Mouse (Mus musculus): ENCODE measurements around the gene Wdfy4.
A peak's percentile ranks its signal among the peaks of the same experiment; 100 is the strongest.

Wdfy4 gene

DNA sequence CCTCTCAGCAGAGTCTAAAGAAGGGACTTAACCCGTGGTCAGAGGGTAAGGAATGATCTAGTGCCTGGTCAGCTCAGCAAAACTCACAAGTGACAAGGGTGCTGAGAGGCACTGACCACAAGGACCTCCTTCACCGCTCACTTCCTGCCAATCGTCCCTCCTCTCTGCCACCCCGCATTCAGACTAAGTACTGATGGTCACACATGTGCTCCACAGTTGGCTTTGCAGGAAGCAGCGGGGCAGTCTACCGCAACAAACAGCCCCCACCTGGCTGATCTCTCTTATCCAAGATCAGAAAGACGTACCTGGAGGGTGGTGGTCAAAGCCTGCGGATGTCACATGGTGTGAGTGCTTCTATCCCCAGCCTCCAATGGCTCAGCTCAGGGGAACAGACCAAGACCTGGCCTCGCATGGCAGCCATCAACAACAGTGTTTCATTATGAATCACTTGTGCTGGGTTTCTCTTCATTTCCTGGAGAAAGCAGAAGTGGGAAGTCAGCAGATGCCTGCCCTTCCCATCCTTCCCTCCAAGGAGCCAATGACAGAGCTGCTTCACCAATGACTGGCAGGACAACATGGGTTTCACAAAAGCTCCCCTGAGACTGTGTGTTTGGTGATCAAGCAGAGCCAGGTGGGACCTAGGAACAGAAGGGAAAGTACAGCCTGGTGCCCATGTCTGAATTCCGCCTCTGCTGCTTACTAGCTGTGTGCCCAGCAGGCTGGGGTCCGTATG is at the start of gene Wdfy4:
TSS of gene Wdfy4 (minus strand) at position 441 of the 733 bp plus-strand sequence.
- no peak for DNase-seq (ENCODE audit: low read depth, low spot score)

DNA sequence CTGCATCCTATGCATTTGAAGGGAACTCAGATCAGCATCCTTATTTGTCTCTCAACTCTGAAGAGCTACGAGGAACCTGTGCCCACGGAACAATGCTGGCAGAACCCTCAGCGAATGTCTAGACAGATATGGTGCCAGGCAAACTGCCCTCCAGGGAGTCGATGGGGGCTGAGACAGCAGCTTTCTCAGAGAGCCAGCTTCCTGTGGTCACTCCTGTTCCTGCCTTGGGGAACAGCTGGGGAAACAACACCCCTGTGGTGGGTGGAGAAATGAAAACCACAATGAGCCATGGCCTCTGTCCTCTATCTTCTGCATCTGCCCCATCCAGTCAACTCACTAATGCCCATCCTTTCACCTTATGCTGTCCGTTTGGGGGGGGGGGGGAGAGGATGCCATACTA is 46.7 kb upstream of the Wdfy4 start:
- no peak for DNase-seq (ENCODE audit: low read depth, low spot score)

DNA sequence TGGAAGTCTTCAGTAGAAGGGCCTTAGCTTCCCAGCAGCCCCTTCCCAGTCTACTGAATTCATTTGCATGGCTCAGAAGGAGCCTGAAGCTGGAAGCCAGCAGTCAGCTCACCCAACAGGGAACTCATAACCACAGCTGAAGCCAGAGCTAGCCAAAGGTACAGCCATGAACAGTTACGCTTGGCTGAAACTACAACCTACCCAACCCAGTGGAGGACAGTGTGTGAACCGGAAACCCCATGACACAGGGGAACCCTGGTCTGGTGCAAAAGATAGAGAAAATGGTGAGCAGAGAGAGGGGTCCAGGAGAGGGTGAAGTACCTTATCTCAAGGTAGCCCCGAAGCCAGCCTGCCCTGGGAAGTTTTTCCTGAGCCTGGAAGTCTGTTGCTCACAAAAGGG is 46.0 kb upstream of the Wdfy4 start:
- no peak for DNase-seq (ENCODE audit: low read depth, low spot score)

DNA sequence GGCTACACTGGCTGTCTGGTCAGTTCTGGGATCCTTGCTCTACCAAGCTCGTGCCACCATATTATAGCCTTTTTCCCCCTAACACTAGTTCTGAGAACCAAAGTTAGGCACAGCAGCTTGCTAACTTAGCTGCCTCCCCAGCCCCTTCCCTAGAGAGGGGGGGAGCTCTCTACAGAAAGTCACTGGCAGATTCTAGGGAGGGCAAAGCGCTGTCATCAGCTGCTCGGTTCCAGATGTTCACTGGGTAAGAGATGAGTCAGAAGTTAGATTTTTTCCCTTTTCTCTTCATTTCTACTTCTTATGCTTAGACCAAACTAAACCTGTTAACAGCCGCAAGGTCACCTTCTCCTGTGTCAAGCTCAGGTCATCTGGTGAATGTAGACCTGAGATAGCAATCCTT is 45.4 kb upstream of the Wdfy4 start:
- no peak for DNase-seq (ENCODE audit: low read depth, low spot score)

DNA sequence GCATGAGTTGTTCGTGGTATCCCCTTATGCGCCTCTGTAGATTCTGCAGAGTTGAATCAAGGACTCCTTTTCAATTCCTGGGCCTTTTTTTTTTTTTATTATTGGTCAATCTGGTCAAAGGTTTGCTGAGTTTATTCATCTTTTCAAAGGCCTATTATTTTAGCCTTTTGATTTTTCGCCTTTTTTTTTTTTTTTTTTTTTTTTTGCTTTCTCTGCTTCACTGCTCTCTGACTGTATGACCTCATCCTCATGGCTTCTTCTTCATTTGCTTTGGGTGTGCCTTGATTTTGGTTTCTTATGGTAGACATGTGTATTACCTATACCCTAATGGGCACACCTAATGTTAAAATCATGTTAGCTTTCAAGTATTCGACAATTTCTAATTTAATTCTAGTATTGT is 39.9 kb upstream of the Wdfy4 start:
- DNase-seq (ENCODE audit: low read depth, low spot score), result no peak

DNA sequence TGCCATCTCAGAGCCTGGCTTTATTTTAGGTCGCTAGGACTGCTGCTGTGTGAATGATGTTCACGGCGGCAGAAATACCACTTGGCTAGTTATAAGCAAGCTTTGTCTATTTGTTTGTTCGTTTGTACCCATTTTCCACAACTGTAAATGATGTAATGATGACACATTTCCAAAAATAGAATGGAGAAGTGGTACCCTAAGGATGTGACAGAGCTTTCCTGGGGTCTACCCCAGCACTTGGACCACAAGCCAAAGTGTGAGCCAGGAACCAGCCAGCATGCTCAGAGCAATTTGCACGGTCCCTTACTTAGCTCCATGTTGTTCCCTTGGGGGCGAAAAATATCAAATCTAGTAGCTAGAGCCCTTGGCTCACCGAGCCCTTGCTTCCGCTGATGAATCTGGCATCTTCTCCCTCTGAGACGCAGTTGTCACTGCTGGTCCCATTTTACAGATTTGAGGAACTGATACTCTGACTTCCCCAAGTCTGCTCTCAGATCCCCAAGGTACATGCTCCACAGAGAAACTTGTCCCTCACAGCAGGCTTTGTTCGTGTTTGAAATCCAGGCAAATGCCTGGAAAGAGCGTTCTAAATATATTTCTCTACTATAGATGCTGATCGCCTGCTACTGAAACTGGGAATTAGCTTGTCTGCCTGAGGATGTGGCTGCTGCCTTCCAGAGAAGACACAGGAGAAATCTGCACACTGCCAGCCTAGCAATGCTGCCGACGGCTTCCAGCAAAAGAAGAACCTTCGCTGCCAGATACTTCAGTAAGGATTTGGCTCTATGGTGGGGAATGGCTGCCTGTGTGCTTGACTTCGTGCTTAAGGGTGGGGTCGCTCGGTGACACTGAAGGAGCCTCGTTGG is 31.3 kb upstream of the Wdfy4 start:
- no peak for DNase-seq (ENCODE audit: low read depth, low spot score)

DNA sequence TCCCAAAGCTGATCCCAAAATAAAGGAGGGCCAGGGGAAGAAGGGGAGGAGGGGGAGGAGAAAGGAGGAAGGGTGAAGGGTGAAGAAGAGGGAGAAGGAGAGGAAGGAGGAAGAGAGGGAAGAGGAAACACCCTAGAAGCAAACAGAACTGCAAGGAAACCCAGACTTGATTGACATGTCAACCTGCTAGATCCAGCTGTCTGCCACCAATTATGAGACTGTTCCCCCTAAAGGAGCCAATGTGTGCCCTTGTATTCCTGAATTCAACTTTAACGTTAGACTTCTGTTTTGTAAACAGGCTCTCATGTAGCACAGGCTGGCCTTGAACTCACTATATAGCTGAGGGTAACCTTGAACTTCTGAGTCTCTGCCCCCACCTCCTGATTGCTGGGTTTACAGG is 29.9 kb upstream of the Wdfy4 start:
- DNase-seq (ENCODE audit: low read depth, low spot score), result no peak

DNA sequence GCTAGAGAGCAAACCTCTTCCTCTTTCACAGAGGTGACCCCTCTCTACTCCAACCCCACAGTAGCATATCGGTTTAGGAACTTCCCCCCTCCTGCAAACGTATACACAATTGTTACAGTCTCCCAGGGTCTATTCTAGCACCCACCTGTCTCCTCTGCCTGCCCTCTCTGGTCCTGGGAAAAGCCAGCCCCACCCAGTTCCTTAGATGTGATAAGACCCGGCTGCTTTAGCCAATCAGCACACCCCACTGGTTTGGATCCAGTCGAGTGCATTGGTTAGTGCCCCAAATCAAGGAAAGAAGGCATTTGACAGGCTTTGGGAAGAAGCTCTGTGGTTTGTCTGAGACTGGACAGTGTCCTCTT is 29.4 kb upstream of the Wdfy4 start:
- DNase-seq (ENCODE audit: low read depth, low spot score), result no peak

DNA sequence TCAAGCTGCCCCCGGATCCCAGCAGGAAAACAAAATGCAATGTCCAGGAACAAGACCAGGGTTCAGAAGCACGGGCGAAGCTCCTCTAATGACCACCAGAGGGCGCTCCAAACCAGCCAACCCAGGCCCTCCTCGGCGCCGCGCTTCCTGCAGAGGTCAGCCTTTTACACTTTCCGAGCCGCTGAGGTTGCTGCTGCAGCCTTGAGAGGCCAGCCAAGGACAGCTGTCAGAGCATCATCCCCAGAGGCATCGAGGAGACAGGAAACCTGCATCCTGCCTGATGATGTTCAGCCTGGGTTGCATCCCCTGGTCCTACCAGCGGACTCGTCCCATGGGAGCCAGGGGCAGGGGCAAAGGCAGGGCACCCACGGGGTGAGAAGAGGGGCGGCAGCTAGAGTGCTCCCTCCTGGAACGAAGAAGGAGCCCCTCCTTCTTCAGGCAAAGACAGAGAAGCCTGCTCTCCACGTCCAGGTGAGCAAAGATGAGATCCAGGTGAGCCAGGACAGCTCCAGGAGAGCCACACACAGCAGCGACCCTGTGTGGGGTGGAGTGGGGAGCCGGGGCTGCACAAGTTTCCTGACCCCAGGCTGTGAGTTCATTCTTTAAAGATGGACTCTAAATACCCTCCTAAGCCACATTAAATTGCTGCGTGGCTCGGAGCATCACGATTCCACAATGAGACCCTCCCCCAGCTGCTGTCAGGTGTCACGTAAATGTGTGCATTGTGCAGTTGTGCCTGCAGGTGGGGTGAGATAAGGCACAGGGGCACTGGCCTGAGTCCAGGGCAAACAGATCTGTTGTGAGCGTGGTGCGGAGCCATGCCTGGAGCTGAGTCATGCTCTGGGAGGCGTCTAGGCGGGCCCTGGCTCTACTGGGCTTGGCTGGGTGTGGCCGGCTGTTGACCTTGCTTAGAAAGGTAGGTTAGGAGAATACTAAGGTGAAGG is 28.8 kb upstream of the Wdfy4 start, which contains the start of gene Arhgap22:
TSS of gene Arhgap22 (plus strand) at position 204 of the 944 bp plus-strand sequence.
- peak; percentile 84 for DNase-seq (ENCODE audit: low read depth, low spot score)

DNA sequence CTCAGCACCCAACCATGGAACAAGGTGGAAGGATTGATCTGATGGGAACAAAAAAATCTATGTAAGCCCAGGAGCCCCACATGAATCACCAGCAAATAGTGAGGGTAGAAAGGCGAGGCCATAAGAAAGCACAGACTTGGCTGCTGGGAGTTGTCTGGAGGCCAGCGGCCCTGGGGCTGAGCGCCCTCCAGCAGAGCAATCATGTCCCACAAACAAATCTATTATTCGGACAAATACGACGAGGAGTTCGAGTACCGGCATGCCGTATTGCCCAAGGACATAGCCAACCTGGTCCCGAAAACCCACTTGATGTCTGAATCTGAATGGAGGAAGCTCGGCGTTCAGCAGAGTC is 27.6 kb upstream of the Wdfy4 start:
- no peak for DNase-seq (ENCODE audit: low read depth, low spot score)

DNA sequence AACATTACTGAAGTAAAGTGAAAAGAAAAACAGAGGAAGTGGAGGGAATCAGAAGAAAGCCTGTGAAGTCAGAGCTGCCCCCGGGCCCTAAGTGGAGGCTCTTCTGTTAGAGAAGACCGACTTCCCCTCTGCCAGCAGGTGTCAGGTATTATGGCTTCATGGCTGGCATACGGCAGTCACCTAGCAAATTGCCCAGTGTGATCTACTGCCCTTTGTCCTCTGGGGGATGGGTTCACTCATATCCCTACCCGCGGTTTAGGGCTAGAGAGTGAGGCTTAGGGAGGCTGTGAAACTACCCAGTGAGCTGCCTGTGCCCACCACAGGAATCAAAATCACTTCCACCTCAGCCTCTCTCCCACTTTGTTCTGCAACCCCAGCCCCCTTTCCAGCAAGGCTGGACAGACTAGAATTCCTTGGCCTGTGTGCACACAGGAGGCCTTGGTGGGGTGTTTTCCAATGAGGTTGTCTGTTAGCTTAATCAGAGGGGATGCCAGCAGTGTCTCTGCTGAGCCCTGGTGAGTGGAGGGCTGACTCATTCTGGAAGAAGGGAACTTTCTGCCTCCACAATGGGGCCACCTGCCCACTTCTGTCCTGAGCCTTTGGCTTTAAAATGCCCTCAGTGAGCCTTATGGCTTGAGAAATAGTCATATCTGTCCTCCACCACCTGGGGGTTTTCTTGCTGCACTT is 27.1 kb upstream of the Wdfy4 start:
- no peak for DNase-seq (ENCODE audit: low read depth, low spot score)

DNA sequence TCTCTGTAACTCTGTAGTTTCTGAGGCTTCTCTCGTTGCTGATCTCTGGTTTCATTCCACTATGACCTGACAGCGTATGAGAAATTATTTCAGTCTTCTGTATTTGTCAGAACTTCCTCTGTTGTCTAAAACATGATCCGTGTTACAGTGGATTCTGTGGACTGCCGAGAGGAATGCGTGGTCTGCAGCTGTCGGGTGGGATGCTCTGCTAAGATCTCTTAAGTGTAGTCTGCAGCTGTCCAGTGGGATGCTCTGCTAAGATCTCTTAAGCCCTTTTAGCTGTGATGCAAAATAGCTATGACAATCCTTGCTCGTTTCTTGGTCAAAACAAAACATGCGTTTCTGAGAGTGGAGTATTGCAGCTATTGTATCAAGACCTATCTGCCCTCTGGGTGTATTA is 25.5 kb upstream of the Wdfy4 start:
- DNase-seq (ENCODE audit: low read depth, low spot score), result no peak

DNA sequence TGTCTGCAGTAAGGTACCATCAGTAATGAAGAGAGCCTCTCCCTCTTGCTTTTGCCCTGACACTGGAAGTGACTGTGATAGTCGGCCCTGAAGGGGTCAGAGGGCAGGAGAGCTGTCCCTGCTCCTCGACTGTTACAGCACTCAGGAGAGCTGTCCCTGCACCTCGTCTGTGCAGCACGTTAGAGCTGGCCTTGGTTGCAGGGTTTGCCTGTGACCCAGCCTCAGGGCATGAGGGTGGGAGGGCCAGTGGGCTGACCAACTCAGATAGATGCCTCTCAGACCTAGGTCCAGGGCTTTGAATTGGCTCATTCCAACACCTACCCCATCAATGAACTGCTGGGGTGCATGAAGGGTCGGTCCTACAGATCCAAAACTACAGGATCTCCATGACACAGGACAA is 23.0 kb upstream of the Wdfy4 start:
- DNase-seq (ENCODE audit: low read depth, low spot score), result no peak

DNA sequence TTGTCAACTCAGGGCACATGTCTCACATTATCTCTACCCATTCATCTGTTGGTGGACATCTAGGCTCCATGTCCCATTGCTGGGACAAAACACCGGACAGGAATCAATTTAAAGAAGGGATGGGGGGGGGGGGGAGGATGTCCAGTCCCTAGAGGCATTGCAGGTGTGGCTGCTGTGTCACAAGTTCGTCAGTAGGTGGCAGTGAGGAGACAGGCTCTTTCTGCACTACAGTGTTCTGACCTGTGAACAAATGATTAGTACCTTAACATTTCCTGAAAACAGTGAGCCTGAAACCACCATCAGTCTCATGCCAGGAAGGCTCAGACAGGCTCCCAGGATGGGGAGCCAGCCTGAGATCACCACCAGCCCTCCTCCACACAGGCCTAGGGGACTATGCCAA is 21.7 kb upstream of the Wdfy4 start:
- DNase-seq (ENCODE audit: low read depth, low spot score), result no peak

DNA sequence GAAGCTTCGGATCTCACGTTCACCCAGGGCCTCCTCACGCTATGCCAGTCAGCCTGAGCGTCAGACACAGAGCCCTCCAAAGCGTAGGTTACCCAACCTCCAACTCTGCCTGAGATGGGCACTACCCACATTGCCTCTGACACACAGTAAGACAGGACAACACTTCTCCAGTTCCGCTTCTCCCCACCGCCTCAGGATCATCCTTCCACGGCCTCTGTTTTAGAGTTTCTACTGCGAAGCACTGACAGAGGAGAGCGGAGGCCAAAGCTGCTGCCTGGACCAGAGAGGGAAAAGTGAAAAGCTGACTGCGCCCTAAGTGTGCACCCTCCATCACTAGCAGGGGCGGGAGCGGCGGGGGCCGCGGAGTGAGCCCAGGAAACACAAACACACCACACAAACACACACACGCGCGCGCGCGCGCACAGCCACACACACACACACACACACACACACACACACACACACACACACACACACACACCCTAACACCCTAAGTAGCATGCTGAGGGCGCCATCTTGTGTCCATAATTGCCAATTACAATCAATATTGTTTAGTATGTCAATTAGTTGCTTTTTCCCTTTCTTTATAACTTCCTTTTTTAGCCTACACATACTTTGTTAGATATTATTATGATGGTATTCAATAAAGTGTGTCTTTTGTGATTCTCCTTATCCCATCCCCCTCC is 20.1 kb upstream of the Wdfy4 start:
- no peak for DNase-seq (ENCODE audit: low read depth, low spot score)

DNA sequence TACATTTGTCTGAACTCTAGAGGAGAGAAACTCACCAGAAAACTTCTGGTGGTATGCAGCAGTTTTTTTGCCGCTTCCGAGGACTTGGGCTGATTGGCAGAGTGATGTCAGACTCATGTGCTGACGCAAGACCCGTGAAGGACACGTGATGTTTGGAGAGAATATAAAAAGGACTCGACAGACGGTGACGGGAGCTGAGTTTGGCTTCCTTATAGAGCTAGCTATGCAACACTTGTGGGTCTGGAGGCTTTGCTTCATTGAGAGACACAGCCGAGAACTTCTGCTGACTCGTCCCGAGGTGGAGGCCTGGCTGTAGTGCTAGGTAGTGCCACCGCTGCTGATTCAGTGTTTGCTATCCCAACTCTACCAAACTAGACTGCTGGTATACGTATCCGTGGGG is 18.5 kb upstream of the Wdfy4 start:
- DNase-seq (ENCODE audit: low read depth, low spot score), result no peak

DNA sequence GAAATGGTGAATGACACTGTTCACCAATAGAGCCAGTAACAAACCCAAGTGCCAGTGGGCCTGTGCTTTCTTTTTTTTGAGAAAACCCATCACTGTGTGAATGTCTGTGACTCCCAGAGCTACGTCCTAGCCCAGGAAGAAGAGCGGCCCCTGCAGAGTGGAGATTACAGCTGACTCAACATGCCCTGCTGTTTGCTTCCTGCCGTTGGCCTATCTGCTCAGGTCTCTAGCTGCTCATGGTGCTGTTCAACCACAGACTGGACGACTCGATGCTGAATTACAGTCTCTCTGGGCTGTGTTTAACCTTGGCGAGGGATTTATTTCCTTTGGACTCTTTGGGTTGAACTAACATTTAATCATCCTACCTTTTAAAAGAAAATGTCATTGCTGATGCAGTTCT is 17.6 kb upstream of the Wdfy4 start:
- DNase-seq (ENCODE audit: low read depth, low spot score), result no peak

DNA sequence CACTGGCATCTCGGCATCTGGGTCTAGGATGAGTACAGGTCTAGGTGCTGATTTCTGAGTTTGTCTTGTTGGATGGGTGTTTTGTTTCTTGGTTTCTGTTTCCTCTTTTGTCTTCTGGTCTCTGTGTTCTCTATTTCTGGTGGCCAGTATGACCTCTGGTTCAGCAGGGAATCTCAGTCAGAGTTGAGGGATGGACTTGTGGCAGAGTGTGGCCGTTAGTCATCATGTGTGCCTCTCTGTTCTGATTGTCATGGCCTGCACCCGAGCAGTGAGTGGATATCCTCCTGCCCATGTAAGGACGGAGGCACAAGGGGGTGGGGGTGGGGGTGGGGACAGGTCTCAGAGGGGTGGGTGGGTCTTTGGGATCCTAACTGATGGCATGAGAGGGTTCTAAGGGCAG is 16.9 kb upstream of the Wdfy4 start:
- DNase-seq (ENCODE audit: low read depth, low spot score), result no peak

DNA sequence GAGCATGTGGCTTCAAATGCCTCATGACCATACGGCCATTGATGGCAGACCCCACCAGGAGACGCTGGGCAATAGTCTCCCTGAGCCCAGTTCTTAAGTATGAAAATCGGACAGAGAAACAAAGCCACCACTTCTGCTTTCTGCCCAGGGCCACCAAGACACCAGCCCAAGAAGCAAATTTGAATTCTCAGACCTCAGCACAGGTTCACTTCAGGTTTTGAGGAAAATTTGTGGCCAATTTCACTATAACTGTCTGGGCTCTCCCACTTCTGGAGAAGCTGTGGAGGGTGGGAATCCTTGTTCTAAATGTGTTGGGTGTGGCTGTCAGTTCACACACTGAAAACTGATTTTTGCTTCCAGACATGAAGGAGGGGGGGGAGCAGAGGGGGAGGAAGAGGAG is 8.9 kb upstream of the Wdfy4 start:
- no peak for DNase-seq (ENCODE audit: low read depth, low spot score)

DNA sequence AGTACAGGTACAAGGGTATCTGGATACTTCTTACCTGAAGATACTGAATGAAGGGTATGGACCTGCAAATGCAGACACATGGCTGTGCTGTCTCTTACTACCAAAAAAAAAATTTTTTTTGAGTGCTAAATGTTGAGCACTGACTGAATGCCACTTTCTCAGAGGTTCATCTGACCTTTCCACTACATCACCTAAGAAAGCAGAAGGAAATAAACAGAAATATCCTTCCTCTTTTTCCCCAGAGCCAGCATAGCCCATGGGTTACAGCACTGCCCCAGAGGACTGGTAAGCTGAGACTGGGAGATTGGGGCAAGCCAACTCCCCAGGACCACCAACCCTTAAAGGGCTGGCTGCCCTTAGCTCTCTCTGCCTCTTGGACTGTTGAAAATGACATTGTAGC is 8.5 kb upstream of the Wdfy4 start:
- DNase-seq (ENCODE audit: low read depth, low spot score), result no peak

DNA sequence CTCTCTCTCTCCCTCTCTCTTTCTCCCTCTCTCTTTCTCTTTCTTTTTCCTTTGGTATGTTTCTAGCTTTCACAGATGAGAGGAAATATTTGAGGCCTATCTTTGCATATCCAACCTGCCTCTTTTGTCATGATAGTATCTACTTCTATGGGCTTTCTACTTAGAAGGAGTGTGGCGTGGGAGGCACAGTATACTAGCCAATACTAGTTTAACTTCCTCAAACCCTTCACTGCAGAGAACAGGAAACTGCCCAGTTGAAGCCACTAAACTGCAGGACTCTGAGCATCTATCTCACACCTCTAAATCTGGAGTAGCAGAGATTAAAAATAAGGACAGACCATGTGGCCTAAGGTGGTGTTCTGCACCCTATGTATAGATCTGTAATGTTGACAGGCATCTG is 5.3 kb upstream of the Wdfy4 start:
- no peak for DNase-seq (ENCODE audit: low read depth, low spot score)
